Mouse (Mus musculus): ENCODE measurements around the gene Commd4.
A peak's percentile ranks its signal among the peaks of the same experiment; 100 is the strongest.

- TF ChIP-seq POLR2A (IDR thresholded peaks at IDR 0.05; ENCODE audit: insufficient read depth, low read length) (no peak), EP300 (IDR thresholded peaks at IDR 0.05; ENCODE audit: insufficient read depth, low read depth, low read length) (no peak), CTCF (IDR thresholded peaks at IDR 0.05; ENCODE audit: low read depth, low read length) (peak; percentile 76)
These were observed 4.4 kb upstream of the Commd4 start for GRCm38 (mm10) chr9:57162496-57162895.
